Mouse (Mus musculus) embryonic facial prominence, embryonic 14.5 days (tissue): ENCODE measurements around the gene Larp4b. TPM values are rescaled to one million over a fixed set of nuclear protein-coding genes. Genes with fewer than 3 reads are reported as not detected.

Experiments used
- ATAC-seq: fragments of 200-750 bp; cut with Nextera tagmentation; 2 replicates; pipeline ENCODE4 v1.8.0; 2017; ENCODE audit warnings: low read depth, moderate number of reproducible peaks, moderate TSS enrichment
- DNase-seq: peaks from one replicate; pipeline ENCODE4 v3.0.0-alpha.2; 2015; ENCODE audit warnings: low spot score
- H3K27ac ChIP-seq: fragments of 300-500 bp; sonication (generic); replicated peaks from 2 replicates; pipeline ENCODE4 v1.5.1; 2014; ENCODE audit warnings: low read depth, mild to moderate bottlenecking, low read length, moderate library complexity
- H3K27me3 ChIP-seq: fragments of 300-500 bp; sonication (generic); replicated peaks from 2 replicates; pipeline ENCODE4 v1.6.1; 2014; ENCODE audit warnings: low read length; ENCODE audit not compliant: control insufficient read depth, insufficient read depth
- H3K36me3 ChIP-seq: fragments of 300-500 bp; sonication (generic); 2 replicates; pipeline ENCODE4 v1.6.1; 2014; ENCODE audit warnings: low read length, mixed read lengths; ENCODE audit not compliant: control insufficient read depth, insufficient read depth
- H3K4me1 ChIP-seq: fragments of 300-500 bp; sonication (generic); 2 replicates; pipeline ENCODE4 v1.6.1; 2014; ENCODE audit warnings: antibody characterized with exemption, low read length; ENCODE audit not compliant: control insufficient read depth, insufficient read depth
- H3K4me2 ChIP-seq: fragments of 300-500 bp; sonication (generic); 2 replicates; pipeline ENCODE4 v1.6.1; 2014; ENCODE audit warnings: low read depth, mild to moderate bottlenecking, low read length, moderate library complexity, mixed read lengths
- H3K4me3 ChIP-seq: fragments of 300-500 bp; sonication (generic); 2 replicates; pipeline ENCODE4 v1.5.1; 2014; ENCODE audit warnings: low read depth, mild to moderate bottlenecking, low read length
- H3K9ac ChIP-seq: fragments of 300-500 bp; sonication (generic); 2 replicates; pipeline ENCODE4 v1.6.1; 2014; ENCODE audit warnings: low read depth, mild to moderate bottlenecking, low read length, moderate library complexity, mixed read lengths
- H3K9me3 ChIP-seq: fragments of 300-500 bp; sonication (generic); 2 replicates; pipeline ENCODE4 v1.6.1; 2016; ENCODE audit warnings: low read length; ENCODE audit not compliant: control insufficient read depth
- WGBS: fragments of 180-500 bp; shearing (Covaris S2); extraction: QIAGEN DNeasy Blood & Tissue Kit; methylation state at CpG from one replicate; pipeline ENCODE4 v1.1.7; 2014; 5-methylcytosine and 5-hydroxymethylcytosine counted together
- polyA plus RNA-seq: library from polyadenylated mRNA; unstranded; fragments of >200 nt; fragmentation: Nextera tagmentation; extraction: Ambion mirVana; gene quantifications from 2 replicates; pipeline ENCODE4 v1.2.1, GENCODE M21; 2014

The Larp4b gene
- polyA plus RNA-seq, 1 experiment from 2014 or later = 45.1 TPM

DNA sequence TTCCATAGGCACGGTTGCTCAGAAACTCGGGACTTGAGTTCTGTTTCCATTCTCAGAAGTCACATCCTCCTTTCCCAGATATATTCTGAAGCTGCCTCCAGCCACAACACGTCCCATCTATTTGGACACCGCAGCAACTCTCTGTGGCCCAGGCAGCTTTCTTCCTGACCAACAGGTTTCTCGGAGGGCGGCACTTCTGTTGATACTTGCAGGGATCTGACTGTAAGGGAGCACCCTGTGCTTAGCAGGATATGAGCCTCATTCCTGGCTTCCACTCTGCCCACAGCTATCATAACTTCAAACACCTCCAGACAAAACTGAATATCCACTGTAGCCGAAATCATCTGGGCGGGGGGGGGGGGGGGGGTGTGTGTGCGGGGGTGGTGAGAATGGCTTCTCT, 22.7 kb upstream of the Larp4b start:
- no peak overlapping the region for H3K4me3 ChIP-seq
- no peak overlapping the region for H3K4me2 ChIP-seq
- no peaks in the 10 kb centered on the region for H3K27me3 ChIP-seq
- no peaks in the 10 kb centered on the region for H3K9me3 ChIP-seq
- 70% methylated on average over 8 of the region's 9 CpGs for WGBS
- no peaks in the 10 kb centered on the region for H3K36me3 ChIP-seq
- DNase-seq = peak; percentile 7
- peaks cover under 1% of the 10 kb centered on the region; the same call in 1 of the 2 replicates for H3K4me1 ChIP-seq
- H3K9ac ChIP-seq = no peak overlapping the region
- H3K27ac ChIP-seq = no peak overlapping the region
- ATAC-seq = no peak

DNA sequence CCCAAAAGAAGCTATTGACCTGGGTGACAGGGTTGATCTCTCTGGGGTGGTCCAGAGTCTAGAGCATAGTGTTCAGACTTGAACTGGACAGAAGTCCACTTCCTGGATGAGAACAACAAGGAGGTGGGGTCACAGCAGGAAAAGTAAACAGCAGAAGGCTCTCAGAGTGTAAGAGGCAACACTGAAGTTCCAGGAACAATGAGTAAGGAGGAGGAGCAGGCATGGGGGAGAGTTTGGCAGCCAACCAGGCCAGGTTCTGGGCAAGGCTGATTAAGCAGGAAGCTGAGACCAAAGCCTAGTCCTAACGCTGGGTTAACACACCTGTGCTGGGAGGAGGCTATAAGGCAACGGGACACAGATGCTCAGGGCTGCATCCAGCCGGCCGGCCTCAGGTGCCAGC, 19.9 kb upstream of the Larp4b start:
- ATAC-seq = no peak
- no peak overlapping the region for H3K27ac ChIP-seq
- no peak overlapping the region for H3K4me3 ChIP-seq
- no peak overlapping the region for H3K4me2 ChIP-seq
- no peak overlapping the region for H3K9ac ChIP-seq
- H3K9me3 ChIP-seq = no peaks in the 10 kb centered on the region
- H3K27me3 ChIP-seq = no peaks in the 10 kb centered on the region
- 73% methylated on average over 4 of the region's 4 CpGs for WGBS
- no peak for DNase-seq
- no peaks in the 10 kb centered on the region for H3K4me1 ChIP-seq
- no peaks in the 10 kb centered on the region for H3K36me3 ChIP-seq

DNA sequence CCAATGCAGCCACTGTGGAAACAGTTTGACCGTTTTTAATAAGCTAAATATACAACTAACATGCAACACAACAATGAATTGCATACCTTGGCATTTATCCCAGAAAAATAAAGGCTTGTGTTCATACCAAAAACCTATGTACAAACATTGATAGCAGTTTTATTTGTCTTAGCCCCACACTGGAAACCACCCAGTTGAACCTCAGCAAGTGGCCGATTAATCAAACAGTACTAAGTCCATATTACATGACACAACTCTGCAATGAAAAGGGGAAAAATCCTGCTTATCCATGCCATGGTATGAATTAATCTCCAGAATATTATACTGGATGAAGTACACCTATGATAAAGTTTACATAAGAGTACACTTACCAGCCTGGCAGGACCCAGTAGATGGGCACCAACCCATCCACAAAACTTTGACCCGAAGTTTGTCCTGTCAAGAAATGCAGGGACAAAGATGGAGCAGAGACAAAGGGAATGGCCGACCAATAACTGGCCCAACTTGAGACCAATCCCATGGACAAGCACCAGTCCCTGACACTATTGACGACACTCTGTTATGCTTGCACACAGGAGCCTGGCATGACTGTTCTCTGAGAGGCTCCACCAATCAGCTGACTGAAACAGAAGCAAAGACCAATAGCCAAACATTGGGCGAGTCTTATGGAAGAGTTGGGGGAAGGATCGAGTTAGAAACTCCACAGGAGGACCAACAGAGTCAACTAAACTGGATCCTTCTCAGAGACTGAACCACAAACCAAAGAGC, 17.7 kb upstream of the Larp4b start:
- H3K9ac ChIP-seq = no peak overlapping the region
- no peaks in the 10 kb centered on the region for H3K36me3 ChIP-seq
- H3K4me3 ChIP-seq = no peak overlapping the region
- no peak overlapping the region for H3K4me2 ChIP-seq
- H3K9me3 ChIP-seq = no peaks in the 10 kb centered on the region
- ATAC-seq (no peak), DNase-seq (no peak)
- no peaks in the 10 kb centered on the region for H3K27me3 ChIP-seq
- no peaks in the 10 kb centered on the region for H3K4me1 ChIP-seq
- H3K27ac ChIP-seq = no peak overlapping the region
- WGBS = 83% methylated on average over 7 of the region's 7 CpGs

DNA sequence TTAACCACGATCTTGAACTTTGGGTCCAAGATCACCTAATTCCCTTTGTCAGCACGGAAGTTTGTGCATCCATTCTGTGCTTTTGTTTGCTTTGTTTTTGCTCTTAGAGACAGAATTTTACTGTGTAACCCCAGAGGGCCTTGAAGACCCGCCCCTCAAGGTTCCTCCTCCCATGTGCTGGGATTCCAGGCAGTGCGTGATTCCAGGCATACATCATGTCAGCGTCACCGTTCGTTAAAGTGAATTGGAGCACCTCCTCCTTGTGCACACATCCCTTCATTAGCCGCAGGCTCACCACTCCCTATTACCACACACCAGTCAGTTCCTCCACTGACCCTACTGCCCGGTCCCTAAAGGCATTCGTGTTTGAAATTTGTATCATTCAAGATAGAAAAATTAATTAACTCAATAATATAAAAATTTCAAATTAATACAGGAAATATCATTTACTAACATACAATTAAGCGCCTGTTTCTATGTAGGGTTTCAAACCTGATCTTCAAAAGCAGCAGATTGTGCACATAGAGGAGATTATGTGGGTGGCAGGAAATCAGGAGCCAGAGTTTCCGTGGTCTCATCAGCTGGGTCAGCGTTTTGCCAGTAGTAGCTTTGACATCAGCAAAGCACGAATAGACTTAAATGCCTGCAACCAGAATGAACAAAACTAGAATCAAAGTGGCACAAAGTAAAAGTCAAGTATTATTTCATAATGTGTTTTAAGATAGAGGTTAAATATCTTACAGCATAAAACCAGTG, 11.4 kb upstream of the Larp4b start:
- DNase-seq (no peak), ATAC-seq (no peak)
- H3K9me3 ChIP-seq = no peaks in the 10 kb centered on the region
- no peaks in the 10 kb centered on the region for H3K4me1 ChIP-seq
- H3K27me3 ChIP-seq = no peaks in the 10 kb centered on the region
- H3K9ac ChIP-seq = no peak overlapping the region
- WGBS = 76% methylated on average over 14 of the region's 14 CpGs
- no peaks in the 10 kb centered on the region for H3K36me3 ChIP-seq
- H3K4me3 ChIP-seq = no peak overlapping the region
- H3K27ac ChIP-seq = no peak overlapping the region
- H3K4me2 ChIP-seq = no peak overlapping the region

DNA sequence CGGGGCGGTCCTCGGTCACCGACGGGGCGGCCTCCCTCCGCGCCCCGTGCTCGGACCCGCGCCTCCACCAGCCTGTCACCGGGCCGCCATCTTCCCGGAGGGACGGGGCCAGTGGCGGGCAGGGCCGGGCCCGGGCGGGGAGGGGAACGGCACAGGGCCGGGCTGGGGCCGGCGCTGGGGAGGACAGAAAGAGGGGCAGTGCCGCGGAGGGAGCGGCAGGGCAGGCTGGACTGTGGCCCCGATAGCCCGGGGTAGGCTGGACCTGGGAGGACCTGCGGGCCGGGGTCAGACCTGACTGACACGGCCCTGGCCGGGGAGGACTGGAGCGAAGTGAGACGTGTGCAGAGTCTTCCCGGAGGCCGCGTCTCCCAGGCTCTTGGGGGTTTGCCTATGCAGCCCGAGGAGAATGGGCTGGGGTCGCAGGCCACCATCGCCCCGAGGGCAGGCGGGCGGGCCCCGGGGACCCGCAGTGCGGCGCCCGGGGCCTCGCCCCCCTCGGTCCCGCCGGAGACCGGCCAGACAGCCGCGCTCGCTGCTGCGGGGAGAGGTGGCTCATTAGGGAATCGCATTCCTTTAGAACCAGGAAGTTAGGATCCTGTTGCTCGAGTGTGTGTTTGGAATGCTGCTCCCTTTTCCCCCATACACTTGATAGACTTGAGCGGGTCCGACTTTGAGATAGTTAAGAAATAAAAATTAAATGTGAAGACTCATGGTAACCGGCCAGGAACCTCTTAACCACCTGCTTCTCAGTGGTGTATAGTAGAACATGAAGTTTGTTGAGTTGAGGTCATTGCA, 702 bp downstream of the Larp4b start:
- H3K36me3 ChIP-seq = no peaks in the 10 kb centered on the region
- peak overlapping the region; percentile 84 for H3K4me2 ChIP-seq
- peak overlapping the region; percentile 94 for H3K27ac ChIP-seq
- peak overlapping the region; percentile 97 for H3K4me3 ChIP-seq
- DNase-seq (peak; percentile 35), ATAC-seq (peak; percentile 54)
- peaks cover 10% of the 10 kb centered on the region for H3K4me1 ChIP-seq
- H3K27me3 ChIP-seq = no peaks in the 10 kb centered on the region
- 0% methylated on average over 37 of the region's 63 CpGs for WGBS
- peak overlapping the region; percentile 96 for H3K9ac ChIP-seq
- no peaks in the 10 kb centered on the region for H3K9me3 ChIP-seq

DNA sequence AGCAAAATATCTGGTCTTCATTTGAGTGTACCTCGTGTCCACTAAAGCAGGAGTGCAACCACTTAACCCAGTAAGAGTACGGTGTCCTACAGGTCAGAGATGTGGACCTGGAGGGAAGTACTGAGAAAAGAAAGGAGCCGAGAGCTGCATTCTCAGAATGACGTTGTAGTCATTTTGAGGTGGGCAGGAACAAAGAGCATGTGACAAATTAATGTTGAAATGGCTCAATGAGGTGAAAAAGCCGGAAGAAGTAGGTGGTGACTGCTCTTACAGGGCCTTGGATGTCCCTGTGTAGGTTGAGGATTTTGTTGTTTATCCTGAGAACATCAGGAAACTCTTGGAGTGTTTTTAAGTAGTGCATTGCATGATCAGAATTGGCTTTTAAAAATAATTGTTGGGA, 5.6 kb downstream of the Larp4b start:
- 68% methylated on average over 5 of the region's 5 CpGs for WGBS
- Histone ChIP-seq H3K4me1 (peaks cover 10% of the 10 kb centered on the region), H3K9ac (no peak overlapping the region), H3K4me3 (no peak overlapping the region), H3K36me3 (0 out of 2 replicates have a peak, but pooled peaks cover 5% of the 10 kb centered on the region), H3K27me3 (no peaks in the 10 kb centered on the region), H3K4me2 (no peak overlapping the region), H3K9me3 (no peaks in the 10 kb centered on the region), H3K27ac (no peak overlapping the region)
- ATAC-seq (no peak), DNase-seq (no peak)

DNA sequence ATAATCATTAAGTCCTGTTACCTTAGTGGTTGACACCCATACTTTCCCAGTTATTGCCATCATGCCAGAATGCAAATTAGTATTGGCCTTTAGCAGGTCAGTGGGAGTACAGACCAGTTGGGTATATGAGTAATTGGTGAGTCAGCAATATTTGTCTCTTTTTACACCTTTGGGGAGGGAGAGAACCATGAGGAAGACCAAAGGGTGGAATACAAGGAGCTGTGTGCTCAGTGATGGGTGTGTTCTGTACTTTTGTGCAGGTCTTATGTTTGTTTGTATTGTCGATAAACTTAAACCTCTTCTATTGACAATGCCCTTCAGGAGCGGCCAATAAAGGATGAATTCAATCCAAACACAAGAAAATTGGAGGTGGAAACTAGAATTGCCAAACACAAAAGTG, 6.8 kb downstream of the Larp4b start:
- Histone ChIP-seq H3K9me3 (no peaks in the 10 kb centered on the region), H3K36me3 (0 out of 2 replicates have a peak, but pooled peaks cover 5% of the 10 kb centered on the region), H3K27me3 (no peaks in the 10 kb centered on the region), H3K4me3 (no peak overlapping the region), H3K27ac (no peak overlapping the region), H3K9ac (no peak overlapping the region), H3K4me2 (no peak overlapping the region), H3K4me1 (peaks cover 4% of the 10 kb centered on the region; the same call in 1 of the 2 replicates)
- no peak for ATAC-seq
- WGBS = 87% methylated on average over 2 of the region's 2 CpGs
- DNase-seq = no peak

DNA sequence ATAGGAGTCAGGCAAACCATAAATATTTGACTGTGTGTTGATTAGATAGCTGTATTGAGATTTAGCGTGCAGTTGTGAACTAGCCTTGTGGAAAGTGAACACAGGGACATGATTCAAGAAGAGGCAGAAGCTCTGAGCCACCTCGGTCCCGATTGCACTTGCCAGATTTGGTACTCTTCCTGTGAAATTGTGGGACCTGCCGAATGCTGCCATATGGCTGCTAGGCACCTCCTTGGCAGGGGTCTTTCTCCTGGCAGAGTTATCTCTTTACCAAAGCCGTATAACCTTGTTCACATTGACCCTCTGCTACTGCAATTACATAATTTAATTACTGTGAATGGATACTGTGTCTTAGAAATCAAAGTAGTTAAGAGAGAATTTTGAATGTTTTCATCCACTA, 12.6 kb downstream of the Larp4b start:
- DNase-seq (no peak), ATAC-seq (no peak)
- no peaks in the 10 kb centered on the region for H3K4me1 ChIP-seq
- H3K27ac ChIP-seq = no peak overlapping the region
- H3K9me3 ChIP-seq = no peaks in the 10 kb centered on the region
- WGBS = 84% methylated on average over 5 of the region's 5 CpGs
- no peaks in the 10 kb centered on the region for H3K27me3 ChIP-seq
- H3K4me2 ChIP-seq = no peak overlapping the region
- no peak overlapping the region for H3K9ac ChIP-seq
- no peak overlapping the region for H3K4me3 ChIP-seq
- H3K36me3 ChIP-seq = 0 out of 2 replicates have a peak, but pooled peaks cover 5% of the 10 kb centered on the region
